Mouse (Mus musculus): ENCODE measurements at regions not wholly inside any gene's neighbourhood (a gene's known extent, or its start where the extent isn't known, plus 50 kb on each side); places are given as distances from the start of the nearest gene placed in this dataset.
A peak's percentile ranks its signal among the peaks of the same experiment; 100 is the strongest.

- DNase-seq (ENCODE audit: inconsistent age in 2 of 2, low spot score in 1 of 2) = no peak
Measured at GRCm38 (mm10) chr16:85743022-85743421, 59.9 kb downstream of the Adamts1 start.

DNA sequence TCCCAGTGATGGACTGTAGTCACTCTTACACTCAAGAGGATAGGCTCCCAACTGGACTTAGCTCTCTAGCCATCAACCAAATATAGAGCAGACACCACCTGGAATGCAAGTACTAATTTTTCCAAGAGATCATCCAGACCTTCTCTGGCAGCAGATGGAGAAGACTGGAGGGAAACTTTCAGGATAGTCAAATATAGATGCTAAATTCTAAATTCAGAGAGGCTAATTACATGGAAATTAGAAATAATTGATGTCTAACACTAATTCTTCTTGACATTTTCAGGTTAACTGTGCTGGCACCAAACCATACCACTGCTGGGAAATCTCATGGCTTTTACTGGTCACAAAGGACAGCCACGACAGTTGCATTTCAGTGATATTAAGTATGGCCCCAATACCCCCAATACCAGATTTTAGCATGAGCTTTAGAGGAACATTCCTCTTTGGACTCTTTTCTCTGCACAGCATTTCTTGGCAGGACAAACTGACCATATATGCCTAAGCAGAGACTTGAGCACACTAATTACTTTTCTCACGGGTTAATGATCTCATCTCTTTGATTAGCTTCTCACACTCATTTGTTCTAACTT, 64.2 kb downstream of the Adamts1 start:
- no peak for DNase-seq (ENCODE audit: inconsistent age in 2 of 2, low spot score in 1 of 2)

DNA sequence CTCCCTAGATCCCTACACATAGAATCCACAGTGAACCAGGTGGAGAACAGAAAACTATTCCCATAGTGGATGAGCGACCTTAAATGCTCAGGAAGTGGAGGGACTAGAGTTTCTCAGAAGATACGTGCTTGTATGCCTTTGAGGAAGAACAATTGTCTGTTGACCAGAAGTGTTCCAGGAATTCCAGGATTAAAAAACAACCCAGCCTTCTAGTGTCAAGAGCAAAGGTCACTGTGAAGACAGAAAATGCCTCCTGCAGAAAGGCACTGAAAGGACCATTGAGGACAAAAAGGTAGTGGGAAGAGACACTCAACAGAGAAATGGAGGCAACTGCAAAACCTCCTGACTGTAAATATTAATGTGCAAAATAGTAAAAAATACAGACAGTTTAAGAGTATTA, 74.9 kb downstream of the Adamts1 start:
- no peak for DNase-seq (ENCODE audit: inconsistent age in 2 of 2, low spot score in 1 of 2)

DNA sequence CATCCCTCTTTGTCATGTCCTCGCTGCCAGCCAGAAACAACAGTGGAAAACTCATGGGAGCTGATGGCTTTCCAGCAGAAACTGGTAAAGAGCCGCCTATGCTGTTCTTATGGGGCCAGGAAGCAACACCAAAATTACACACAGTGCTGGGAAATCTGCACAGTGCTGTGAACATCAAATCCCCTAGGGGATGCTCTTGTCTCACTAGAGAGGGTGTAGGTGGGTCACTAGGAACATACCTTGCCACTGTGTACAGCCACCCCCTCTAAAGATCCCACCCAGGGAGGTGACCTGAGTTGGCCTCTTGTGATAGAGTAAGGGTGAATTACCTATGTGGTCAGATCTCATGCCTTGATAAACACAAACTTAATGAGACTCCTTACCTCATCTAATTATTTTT, 80.9 kb downstream of the Adamts1 start:
- no peak for DNase-seq (ENCODE audit: inconsistent age in 2 of 2, low spot score in 1 of 2)

DNA sequence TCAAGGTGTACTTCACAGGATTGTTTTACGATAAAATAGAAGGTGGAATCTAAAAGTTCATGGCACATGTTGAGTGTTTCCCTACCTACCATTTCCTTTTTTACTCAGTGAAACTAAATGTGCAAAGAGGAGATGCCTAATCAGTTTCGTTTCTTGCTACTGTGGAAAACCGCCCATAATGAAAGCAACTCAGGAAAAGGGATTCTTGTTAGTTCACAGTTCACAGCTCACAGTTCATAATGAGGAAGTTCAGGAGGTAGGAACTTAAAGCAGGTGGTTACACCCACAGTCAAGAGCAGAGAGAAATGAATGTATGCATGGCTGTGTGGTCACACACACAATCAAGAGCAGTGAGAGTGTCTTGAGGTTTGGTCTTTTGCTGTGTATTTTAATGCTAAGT, 90.6 kb downstream of the Adamts1 start:
- DNase-seq (ENCODE audit: inconsistent age in 2 of 2, low spot score in 1 of 2) = no peak

DNA sequence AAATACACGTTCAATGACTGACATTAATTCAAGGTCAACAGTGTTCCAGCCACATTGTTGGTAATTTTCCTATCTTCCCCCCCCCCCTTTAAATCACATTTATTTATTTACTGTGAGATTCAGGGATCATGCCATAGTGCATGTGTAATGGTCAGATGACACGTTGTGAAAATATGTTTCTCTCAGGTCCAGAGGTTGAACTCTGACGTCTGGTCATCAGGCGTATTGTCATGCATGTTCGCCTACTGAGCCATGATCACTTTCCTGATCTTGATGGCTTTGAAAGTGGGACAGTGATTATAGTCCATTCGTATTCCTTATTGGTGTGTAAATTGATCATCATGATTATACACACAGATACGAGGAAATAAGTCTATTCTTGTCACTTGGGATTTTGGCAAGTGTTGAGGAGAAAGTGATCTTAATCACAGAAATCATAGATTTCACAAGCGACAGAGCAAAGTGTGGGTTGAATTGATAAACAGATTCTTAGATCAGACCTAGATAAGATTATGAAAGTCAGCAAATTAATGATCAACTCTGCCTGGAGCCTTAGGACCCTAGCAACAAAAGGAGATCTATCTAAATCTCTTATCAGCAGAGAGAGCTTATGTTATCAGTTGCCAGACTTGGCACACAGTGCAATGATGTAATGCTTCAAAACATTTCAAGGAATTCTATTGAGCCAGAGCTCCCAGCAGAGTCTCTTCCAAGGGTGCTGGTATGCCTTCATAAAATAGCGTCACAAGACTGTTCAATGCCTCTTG, 98.5 kb downstream of the Adamts1 start:
- peak in 1 of 2 experiments; percentile 70 for DNase-seq (ENCODE audit: inconsistent age in 2 of 2, low spot score in 1 of 2)

- no peak for DNase-seq (ENCODE audit: inconsistent age in 2 of 2, low spot score in 1 of 2)
Measured at GRCm38 (mm10) chr16:85702889-85703480, 99.9 kb downstream of the Adamts1 start.

GRCm38 (mm10) chr16:85699329-85699728, 103.6 kb downstream of the Adamts1 start:
- peak in 1 of 2 experiments; percentile 39 for DNase-seq (ENCODE audit: inconsistent age in 2 of 2, low spot score in 1 of 2)

GRCm38 (mm10) chr16:85682721-85683120, 120.2 kb downstream of the Adamts1 start:
- DNase-seq (ENCODE audit: inconsistent age in 2 of 2, low spot score in 1 of 2) = no peak

DNA sequence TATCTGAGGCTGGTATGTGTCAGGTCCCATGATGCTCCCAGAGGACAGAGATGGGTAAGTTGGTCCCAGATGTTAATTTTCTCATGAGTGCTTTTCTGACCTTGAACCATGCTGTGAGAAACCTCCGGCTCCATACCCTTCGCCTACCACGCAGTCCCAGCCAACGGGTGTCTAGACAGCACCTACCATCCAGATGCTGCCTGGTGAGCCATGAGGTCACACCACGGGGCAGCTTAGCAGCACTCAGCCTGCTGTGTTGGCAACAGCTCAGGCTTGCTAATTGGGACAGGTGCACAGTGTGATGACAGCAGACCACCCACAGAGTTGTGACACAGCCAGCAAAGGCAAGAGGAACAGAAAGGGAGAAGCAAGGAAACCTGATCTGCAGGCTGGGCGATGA, 122.6 kb downstream of the Adamts1 start:
- DNase-seq (ENCODE audit: inconsistent age in 2 of 2, low spot score in 1 of 2) = no peak

GRCm38 (mm10) chr16:85678781-85679180, 124.1 kb downstream of the Adamts1 start:
- no peak for DNase-seq (ENCODE audit: inconsistent age in 2 of 2, low spot score in 1 of 2)

DNA sequence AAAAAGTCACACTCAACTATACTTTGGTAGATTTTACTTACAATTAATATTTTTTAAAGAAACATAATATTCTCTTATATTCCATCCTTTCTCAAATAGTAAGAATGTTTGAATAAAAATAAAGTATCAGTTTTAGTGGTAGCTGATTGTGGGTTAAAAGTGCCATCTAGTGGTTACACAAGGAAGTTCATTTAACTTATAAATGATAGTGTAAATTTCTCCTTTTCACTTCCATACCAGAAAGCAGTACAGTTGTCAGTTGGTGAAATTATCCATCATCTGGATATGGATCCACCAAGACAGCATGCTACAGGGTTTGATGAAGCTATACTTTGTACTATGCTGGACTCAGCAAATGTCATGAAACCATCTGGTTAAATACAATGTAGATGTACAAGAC, 124.7 kb downstream of the Adamts1 start:
- peak in 1 of 2 experiments; percentile 47 for DNase-seq (ENCODE audit: inconsistent age in 2 of 2, low spot score in 1 of 2)

DNA sequence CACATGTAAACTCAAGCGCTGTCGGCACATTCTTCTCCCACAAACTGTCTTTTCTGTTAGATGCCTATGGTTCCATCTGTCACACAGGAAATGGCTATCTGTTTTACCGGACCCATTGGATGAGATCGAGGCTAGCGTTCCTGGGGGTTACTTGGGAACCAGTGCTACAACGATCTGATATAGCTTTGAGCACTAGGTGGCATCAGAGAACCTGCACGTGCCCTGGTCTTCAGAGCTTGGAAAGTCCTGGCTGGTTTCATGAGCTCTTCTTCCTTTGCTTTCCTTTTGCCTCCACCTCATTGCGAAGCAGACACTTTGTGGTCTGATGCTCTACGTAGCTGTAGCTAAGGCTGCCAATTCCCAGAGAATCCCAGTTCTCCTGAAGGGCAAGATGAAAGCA, 123.8 kb upstream of the Cyyr1 start:
- DNase-seq (ENCODE audit: inconsistent age in 2 of 2, low spot score in 1 of 2) = peak; percentile 23 to 73

GRCm38 (mm10) chr16:85668767-85669166, 115.6 kb upstream of the Cyyr1 start:
- DNase-seq (ENCODE audit: inconsistent age in 2 of 2, low spot score in 1 of 2) = no peak

GRCm38 (mm10) chr16:85667790-85668189, 114.6 kb upstream of the Cyyr1 start:
- DNase-seq (ENCODE audit: inconsistent age in 2 of 2, low spot score in 1 of 2) = no peak

DNA sequence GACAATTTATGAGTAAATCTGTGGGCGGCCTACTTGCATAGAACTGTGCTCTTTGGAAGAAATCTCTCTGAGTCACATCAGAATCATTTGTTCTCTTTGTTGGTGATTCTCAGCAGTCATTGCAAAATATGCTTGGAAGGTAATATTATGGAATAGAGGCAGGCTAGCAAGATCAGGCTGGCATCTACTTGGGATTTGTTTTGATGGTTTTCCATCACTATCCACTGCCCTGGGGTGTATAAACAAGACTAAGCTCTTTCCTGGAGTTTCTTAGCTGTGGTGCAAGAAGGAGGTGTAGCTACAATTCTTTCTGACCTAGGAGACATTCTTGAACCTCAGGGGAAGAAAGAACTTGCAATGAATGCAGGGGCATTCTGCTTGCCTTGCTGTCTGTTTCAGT, 96.3 kb upstream of the Cyyr1 start:
- DNase-seq (ENCODE audit: inconsistent age in 2 of 2, low spot score in 1 of 2) = no peak

DNA sequence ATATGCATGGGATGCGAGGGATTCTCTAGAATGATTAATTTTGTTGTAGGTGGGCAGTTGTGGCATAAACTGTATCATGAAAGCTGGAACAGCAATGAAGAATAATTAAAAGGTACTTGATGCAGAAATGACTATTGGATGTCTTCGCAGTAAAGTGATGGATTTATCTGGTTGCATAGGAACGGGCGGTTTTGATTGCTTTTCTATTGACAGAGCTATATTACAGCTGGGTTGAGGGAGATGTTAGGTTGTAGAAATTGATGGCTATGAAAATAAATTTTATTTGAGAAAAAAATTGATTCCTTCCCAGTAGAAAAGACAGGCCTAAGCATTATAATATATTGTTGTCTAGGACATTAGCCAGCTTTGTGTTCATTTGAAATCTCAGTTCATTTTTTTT, 87.8 kb upstream of the Cyyr1 start:
- no peak for DNase-seq (ENCODE audit: inconsistent age in 2 of 2, low spot score in 1 of 2)

DNA sequence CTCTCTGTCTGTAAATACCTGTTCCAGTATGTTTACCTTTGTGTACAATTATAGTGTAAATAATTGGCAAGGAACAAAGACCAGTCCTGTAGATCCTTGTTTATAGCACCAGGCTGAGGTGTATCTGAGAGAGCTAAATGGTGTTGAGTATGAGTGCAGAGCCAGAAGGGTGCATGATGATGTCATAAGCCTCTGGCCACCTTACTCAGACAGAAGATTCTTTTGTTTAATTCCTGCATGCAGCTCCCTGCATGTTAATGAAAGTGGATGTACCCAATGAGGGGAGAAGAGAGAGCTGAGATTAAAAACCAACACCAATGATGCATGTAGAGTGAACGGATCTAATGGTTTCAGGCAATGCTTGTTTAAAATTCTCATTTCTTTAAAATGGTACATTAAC, 83.9 kb upstream of the Cyyr1 start:
- no peak for DNase-seq (ENCODE audit: inconsistent age in 2 of 2, low spot score in 1 of 2)

DNA sequence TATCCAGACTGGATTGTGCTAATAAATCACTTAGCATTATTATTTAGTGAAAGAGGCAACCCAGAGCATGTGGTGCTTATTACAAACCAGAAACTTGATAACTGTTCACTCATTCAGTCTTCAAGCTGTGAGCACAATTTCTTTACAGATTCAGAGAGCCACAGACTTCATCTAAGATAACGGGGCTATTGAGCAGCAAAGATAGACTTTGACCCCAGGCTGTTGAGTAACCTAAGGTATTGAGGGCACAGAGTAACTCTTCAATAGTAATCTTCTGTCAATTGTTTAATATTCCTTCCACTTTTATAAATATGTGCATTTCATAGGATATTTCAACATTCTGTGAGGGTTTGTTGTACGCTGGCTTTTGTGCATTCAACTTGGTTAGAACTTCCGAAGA, 76.5 kb upstream of the Cyyr1 start:
- no peak for DNase-seq (ENCODE audit: inconsistent age in 2 of 2, low spot score in 1 of 2)

DNA sequence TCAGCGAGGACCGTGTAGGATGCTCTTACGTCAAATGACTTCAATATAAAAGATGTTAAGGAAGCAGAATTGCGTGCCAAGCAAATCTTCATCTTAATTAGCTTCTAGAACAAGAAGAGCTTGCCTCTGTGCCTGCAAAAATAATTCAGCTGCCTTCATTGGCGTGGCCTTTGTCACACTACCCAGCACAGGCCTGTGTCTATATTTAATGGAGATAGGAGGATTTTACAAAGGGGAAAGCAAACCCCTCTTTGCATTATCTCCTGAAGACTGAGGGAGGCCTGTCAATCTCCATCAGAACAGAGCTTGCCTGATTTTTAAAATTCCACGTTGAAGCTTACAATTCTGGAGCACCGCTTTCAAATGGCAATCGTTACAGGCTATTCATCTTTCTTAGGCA, 71.3 kb upstream of the Cyyr1 start:
- DNase-seq (ENCODE audit: inconsistent age in 2 of 2, low spot score in 1 of 2) = no peak

GRCm38 (mm10) chr16:85604089-85604488, 50.9 kb upstream of the Cyyr1 start:
- no peak for DNase-seq (ENCODE audit: inconsistent age in 2 of 2, low spot score in 1 of 2)
